Mouse (Mus musculus) CH12F3 (cell line): ENCODE measurements around the gene Fyb.
"Not testable (repeated sequence)": the region's sequence is repeated elsewhere in the genome, so short reads cannot be mapped to it uniquely, and the experiment has no call there.

ENCODE experiments used
- in situ Hi-C: fragments of 300-500 bp; cut with MboI; formaldehyde crosslinking; loops from 2 replicates; pipeline ENCODE4 v1.14.3; 2020; ENCODE audit warnings: low sequenced_read_pairs

Fyb gene

GRCm38 (mm10) chr15:6560696-6561095 is 38.0 kb downstream of the Fyb start:
- in situ Hi-C loops, result no loop called here

- in situ Hi-C loops, result no loop called here
Measured at GRCm38 (mm10) chr15:6562161-6562560, 39.5 kb downstream of the Fyb start.

GRCm38 (mm10) chr15:6562629-6563028 is 40.0 kb downstream of the Fyb start:
- in situ Hi-C loops, result no loop called here

GRCm38 (mm10) chr15:6564977-6565421 is 42.3 kb downstream of the Fyb start:
- in situ Hi-C loops, result no loop called here

GRCm38 (mm10) chr15:6565873-6566272 is 43.2 kb downstream of the Fyb start:
- in situ Hi-C loops, result no loop called here

GRCm38 (mm10) chr15:6567993-6568392 is 45.3 kb downstream of the Fyb start:
- in situ Hi-C loops, result no loop called here

- in situ Hi-C loops, result no loop called here
Measured at GRCm38 (mm10) chr15:6568605-6569004, 46.0 kb downstream of the Fyb start.

GRCm38 (mm10) chr15:6569074-6569473 is 46.4 kb downstream of the Fyb start:
- in situ Hi-C loops, result no loop called here

GRCm38 (mm10) chr15:6570164-6570861 is 47.7 kb downstream of the Fyb start:
- in situ Hi-C loops, result no loop called here

- in situ Hi-C loops, result no loop called here
Measured at GRCm38 (mm10) chr15:6570876-6571275, 48.2 kb downstream of the Fyb start.

- in situ Hi-C loops, result no loop called here
Measured at GRCm38 (mm10) chr15:6574283-6574960, 51.8 kb downstream of the Fyb start.

- in situ Hi-C loops, result no loop called here
Measured at GRCm38 (mm10) chr15:6577971-6578370, 55.3 kb downstream of the Fyb start.

GRCm38 (mm10) chr15:6578654-6579053 is 56.0 kb downstream of the Fyb start:
- in situ Hi-C loops, result no loop called here

- in situ Hi-C loops, result no loop called here
Measured at GRCm38 (mm10) chr15:6579194-6579768, 56.6 kb downstream of the Fyb start.

- in situ Hi-C loops, result no loop called here
Measured at GRCm38 (mm10) chr15:6579769-6580261, 57.2 kb downstream of the Fyb start.

- in situ Hi-C loops, result no loop called here
Measured at GRCm38 (mm10) chr15:6584645-6585044, 62.0 kb downstream of the Fyb start.

- in situ Hi-C loops, result not testable (repeated sequence)
Measured at GRCm38 (mm10) chr15:6586351-6586750, 63.7 kb downstream of the Fyb start.

- in situ Hi-C loops, result no loop called here
Measured at GRCm38 (mm10) chr15:6587526-6587925, 64.9 kb downstream of the Fyb start.

GRCm38 (mm10) chr15:6588192-6588591 is 65.5 kb downstream of the Fyb start:
- in situ Hi-C loops, result no loop called here

GRCm38 (mm10) chr15:6590846-6591451 is 68.3 kb downstream of the Fyb start:
- in situ Hi-C loops, result no loop called here

GRCm38 (mm10) chr15:6591527-6591926 is 68.9 kb downstream of the Fyb start:
- in situ Hi-C loops, result no loop called here
